Mouse (Mus musculus): Measurements from ENCODE around the gene Hsd17b3. TPM values are rescaled to one million over a fixed set of nuclear protein-coding genes. Genes with fewer than 3 reads are reported as not detected.

The Hsd17b3 gene
- total RNA-seq, 2 experiments from 2014 or later, result not detected

- DNase-seq (ENCODE audit: low spot score in 2 of 2), result peak in 1 of 2 experiments; percentile 19
Measured at GRCm38 (mm10) chr13:64022786-64023468, 66.1 kb downstream of the Hsd17b3 start.

- DNase-seq (ENCODE audit: low spot score in 2 of 2), result peak; percentile 84 to 91
Measured at GRCm38 (mm10) chr13:64020902-64021311, 68.1 kb downstream of the Hsd17b3 start.

GRCm38 (mm10) chr13:64018586-64019141, 70.4 kb downstream of the Hsd17b3 start:
- peak in 1 of 2 experiments; percentile 27 for DNase-seq (ENCODE audit: low spot score in 2 of 2)

GRCm38 (mm10) chr13:64016048-64016447, 73.0 kb downstream of the Hsd17b3 start:
- no peak for DNase-seq (ENCODE audit: low spot score in 2 of 2)

GRCm38 (mm10) chr13:64011157-64011556, 77.9 kb downstream of the Hsd17b3 start:
- no peak for DNase-seq (ENCODE audit: low spot score in 2 of 2)

Other genes starting within 250 kb of the Hsd17b3 start
- under 1 TPM; 0.56 to 0.64 TPM for gene Slc35d2, start 40.1 kb upstream of the Hsd17b3 start, total RNA-seq (2021)
- 10 to 100 TPM; 13.8 to 17.4 TPM for gene Zfp367, start 64.0 kb upstream of the Hsd17b3 start, total RNA-seq (2021)
- 100 to 1,000 TPM; 154 to 158 TPM for gene Habp4, start 72.6 kb upstream of the Hsd17b3 start, total RNA-seq (2021)
- 10 to 100 TPM; 11.2 to 13.1 TPM for gene Cdc14b, start 186.1 kb upstream of the Hsd17b3 start, total RNA-seq (2021)
- 10 to 100 TPM; 17.8 to 19.0 TPM for gene Aaed1, start 223.5 kb upstream of the Hsd17b3 start, total RNA-seq (2021)

Data from layer of hippocampus, adult 18-20 months (tissue).